Mouse (Mus musculus) liver, embryonic 14.5 days (tissue): ENCODE data around the gene Slc25a44.
"Not testable (repeated sequence)": the region's sequence is repeated elsewhere in the genome, so short reads cannot be mapped to it uniquely, and the experiment has no call there.

Source experiments
- CTCF ChIP-seq: IDR thresholded peaks from 2 replicates; pipeline ENCODE4 v1.5.1; 2016; ENCODE audit warnings: antibody characterized with exemption, low read depth, control low read depth
- EP300 ChIP-seq: IDR thresholded peaks from 2 replicates; pipeline ENCODE4 v1.6.1; 2016; ENCODE audit warnings: antibody characterized with exemption, low read depth

DNA sequence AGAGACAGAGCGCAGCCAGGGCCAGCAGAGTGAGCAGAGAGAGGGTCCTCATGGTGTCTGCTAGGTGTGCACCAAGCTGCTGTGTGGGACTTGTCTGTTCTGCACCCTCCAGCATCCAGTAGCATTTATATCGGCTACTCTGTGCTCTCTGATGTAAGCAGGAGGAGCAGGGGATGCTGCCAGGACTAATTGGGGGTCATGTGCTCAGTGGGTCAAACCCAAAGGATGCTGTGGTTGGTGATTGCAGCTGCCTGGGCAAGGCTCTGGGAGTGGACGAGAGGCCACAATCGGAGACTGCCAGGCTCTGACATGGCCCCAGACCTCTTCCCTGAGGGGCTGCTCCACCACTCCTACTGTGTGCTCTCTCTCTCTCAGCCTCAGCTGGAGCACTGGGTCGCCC lies 46.3 kb downstream of the Slc25a44 start, which contains the start of gene Bglap2:
- TF ChIP-seq CTCF, EP300: not testable (repeated sequence)
